Mouse (Mus musculus): ENCODE results near the gene Cyp27b1.

GRCm38 (mm10) chr10:127099868-127100267, 51.8 kb downstream of the Cyp27b1 start:
- TF ChIP-seq CTCF (IDR thresholded peaks at IDR 0.05; ENCODE audit: control insufficient read depth, insufficient read depth, insufficient replicate concordance, low read depth, low read length), result no peak
- no peak for TF ChIP-seq POLR2A (IDR thresholded peaks at IDR 0.05; ENCODE audit: control insufficient read depth, low read depth, low read length)
